Mouse (Mus musculus) ovary, postnatal 10 days (tissue): ENCODE measurements around the gene Gm15319.
"Not testable (repeated sequence)": the region's sequence is repeated elsewhere in the genome, so short reads cannot be mapped to it uniquely, and the experiment has no call there.

Experiments
- DNase-seq: peaks from one replicate; pipeline ENCODE4 v3.0.0; 2022; ENCODE audit warnings: low spot score

Gm15319 gene

DNA sequence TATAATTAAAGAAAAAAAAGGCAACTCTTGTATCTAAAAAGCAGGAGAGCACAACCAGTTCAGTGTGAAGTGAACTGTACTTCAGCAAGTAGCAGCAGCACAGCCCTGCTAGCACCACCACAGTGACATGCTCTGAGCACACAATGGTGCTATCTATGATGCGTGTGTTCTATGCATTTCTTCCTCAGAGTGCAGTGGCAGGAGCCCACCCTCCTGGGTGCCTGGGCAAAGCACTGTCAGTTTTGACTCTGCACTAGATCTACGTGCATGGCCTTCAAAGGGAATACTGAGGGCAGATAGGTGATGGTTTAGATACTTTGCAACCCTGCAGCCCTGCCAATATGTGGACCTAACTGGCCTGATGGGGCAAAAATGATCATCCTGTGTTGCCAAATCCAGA is at the start of gene Gm15319:
Gene Gm15319 (minus strand): TSS at position 101 of the 400 bp plus-strand sequence.
- DNase-seq = not testable (repeated sequence)

DNA sequence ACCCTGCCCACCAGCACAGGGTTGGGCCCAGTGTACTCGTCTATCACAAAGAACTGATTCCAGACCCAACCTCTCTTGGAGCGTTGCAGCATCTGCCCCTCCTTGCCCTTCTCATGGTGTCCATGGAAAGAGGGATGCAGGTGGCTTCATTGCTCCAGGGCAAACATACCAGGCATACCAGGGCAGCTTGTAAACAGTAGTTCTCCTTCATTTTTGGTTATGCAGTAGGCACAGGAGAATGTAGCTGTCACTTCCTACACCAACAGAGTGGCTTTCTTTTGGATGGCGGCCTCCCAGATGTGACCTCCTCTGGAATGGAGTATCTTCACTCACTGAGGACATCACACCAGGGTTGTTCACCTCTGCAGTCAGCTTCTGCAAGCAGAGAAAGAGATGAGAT is 47.3 kb upstream of the Gm15319 start:
- DNase-seq = not testable (repeated sequence)

DNA sequence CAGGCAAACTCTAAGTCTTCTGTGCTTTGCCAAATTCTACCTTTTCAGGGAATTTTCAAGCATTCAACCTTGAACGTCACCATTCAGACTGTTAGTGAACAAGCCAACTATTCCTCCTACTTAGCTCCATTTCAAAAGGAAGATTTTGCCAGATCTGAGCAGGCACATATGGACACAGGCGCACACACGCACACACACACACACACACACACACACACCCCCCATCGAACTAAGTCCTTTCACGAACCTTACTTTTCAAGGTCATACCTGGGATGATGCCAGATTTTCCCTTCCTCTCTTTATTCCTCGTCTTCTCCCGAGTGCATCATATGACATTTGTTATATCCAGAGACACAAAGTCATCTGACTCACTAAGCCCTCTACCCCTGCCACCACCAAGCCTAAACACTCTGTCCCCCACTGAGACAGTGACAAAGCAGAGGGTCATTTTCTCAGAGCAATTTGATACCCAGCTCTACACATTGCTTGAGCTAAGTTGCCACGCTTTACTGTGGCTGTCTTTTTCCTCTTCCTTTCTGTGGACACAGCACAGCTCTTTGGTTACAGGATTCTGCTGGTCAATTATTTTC is 45.5 kb upstream of the Gm15319 start:
- DNase-seq = peak; percentile 22

DNA sequence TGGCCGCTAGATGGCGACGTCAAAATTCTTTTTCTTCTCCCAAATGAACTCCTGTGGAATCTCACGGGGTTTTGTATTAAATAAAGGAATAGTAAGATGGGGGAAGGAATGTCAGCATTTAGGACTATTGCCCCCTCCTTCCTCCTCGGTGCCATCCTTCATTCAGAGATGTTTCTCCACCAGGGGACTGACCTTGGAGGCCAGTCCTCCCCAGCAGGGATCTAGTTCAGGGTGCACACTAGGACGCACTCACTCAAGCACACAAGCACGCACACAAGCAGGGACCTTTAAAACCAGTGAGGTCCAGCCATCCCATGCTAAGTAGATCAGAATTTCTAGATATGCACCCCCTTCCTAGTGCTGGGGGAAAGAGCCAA is 26.3 kb upstream of the Gm15319 start:
- peak; percentile 59 for DNase-seq

DNA sequence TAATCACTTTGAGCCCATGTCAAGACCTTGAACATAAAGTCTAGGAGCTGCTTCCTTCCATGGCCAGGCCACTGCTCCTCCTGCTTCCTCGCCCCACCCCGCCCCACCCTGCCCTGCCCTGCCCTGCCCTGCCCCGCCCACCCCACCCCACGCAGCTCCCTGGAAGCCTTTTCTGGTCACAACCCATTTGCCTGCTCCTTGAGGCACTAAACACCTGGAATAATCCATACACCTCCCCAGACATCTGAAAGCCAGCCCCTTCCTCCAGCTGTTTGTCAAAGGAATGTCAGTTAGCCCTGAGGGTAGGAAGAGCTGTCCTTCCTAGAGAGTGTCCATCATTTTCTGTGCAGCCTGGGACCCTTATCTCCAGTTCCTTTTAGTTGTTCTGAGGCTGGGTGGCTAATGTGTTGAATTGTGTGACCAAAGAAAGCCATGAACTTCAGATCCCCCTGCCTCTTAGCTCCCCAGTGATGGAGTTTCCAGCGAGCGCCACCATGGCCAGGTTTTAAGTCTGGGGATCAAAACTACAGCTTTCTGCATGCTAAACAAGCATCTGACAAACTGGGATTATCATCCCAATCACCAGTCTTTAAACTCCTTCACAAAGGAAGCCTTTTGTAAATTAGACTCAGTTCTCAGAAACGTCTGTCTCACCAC is 25.8 kb upstream of the Gm15319 start:
- peak; percentile 46 for DNase-seq

DNA sequence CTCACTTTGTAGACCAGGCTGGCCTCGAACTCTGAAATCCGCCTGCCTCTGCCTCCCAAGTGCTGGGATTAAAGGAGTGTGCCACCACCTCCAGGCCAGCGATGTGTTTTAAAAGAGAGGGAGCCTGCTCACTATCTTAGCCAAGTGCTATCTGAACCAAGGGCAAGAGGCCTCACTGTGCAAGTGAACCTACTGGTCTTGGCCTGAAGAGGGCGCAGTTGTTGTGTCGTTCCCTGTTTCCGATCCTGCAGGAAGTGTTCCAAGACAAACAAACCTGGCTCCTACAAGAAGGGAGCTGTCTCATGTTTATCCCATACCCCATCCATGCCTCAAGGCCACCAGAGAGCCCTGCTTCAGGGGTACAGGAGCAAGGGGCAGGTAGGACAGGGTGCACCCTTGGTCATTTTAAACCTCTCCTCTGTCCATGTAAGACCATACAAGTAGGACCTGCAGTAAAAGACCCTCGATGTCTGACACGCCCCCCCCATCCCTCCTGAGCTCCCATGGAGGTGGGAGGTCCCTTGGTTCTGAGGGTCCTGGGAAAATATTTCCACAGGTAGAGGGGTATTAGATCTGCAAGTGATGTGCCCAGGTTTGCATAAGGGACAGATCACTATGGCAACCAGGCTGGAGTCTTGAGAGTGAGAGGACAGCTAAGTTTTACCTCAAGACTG is 24.2 kb upstream of the Gm15319 start:
- not testable (repeated sequence) for DNase-seq

DNA sequence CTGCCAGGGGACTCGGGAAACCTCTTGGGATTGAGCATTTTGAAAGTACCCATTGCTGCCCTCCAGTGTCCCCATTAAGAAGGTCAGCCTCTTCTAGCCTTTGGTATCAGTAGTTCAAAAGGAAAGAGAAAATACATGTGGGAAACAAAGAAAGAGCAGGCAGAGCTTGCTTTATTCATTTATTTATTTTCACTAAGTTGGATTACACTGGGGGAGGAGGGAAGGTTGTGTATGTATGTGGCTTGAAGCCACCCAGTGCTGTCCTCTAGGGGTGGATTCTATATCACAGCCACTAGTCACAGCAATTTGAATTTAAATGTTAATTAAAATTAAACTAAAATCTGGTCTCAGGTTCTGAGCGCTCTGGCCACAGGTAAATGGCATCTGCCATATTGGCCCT is 22.0 kb upstream of the Gm15319 start:
- DNase-seq = not testable (repeated sequence)

DNA sequence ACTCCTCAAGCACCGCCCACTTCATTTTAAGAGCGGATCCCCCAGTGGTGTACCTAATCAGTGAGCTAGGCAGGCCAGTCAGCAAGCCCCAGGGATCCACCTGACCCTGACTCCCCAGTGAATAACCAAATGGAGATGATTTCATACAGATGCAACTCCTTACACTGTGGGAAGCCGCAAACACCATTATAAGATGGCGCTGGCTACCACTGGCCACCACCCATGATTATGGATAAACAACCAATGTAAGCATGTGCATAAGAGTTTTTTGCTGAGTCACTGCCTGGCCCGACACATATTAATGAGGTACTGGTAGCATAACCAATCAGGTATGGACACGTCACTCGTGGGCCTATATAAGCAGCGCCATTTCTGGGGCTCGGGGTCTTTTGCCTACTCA is 21.1 kb upstream of the Gm15319 start:
- not testable (repeated sequence) for DNase-seq

DNA sequence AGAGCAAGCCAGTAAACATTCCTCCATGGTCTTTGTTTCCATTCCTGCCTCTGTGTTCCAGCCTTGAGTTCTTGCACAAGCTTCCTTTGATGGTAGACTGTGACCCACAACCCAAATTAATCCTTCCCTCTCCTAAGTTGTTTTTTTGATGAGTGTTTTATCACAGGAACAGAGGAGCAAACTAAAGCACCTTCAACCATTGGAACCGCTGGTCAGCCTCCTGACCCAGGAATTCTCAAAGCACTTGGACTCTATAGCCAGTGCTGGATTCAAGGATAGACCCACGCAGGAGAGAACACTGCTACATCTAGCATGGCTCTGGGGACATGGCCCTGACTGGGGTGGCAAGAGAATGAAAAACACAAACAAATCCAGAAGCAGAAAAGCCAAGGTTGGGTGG is 19.1 kb upstream of the Gm15319 start:
- not testable (repeated sequence) for DNase-seq

DNA sequence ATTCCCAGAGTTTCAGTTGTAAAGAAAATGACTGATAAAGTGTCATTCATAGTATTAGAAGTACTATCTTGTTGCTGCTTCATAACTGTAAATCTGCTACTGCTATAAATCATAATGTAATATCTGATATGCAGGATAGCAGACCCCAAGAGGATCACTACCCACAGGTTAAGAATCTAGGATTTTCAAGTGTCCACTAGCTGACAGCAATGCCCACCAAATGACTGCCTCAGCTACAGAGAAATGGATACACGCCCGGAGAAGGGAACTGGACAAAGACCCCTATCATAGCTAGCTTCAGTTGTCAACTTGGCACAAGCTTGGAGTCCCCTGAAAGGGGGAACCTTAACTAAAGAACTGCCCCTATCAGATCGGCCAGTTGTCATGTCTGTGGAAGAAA is 18.6 kb upstream of the Gm15319 start:
- not testable (repeated sequence) for DNase-seq

DNA sequence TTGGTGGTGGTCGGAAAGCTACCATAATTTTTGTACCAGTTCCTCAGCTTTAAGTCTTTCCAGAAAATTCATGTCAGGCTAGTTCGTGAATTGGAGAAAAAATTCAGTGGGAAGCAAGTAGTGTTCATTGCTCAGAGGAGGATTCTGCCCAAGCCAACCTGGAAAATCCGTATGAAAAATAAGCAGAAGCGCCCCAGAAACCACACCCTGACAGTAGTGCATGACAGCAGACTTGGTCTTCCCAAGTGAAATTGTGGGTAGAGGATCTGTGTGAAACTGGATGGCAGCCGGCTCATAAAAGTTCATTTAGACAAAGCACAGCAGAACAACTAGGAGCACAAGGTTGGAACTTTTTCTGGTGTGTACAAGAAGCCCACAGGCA is 18.2 kb upstream of the Gm15319 start:
- not testable (repeated sequence) for DNase-seq

DNA sequence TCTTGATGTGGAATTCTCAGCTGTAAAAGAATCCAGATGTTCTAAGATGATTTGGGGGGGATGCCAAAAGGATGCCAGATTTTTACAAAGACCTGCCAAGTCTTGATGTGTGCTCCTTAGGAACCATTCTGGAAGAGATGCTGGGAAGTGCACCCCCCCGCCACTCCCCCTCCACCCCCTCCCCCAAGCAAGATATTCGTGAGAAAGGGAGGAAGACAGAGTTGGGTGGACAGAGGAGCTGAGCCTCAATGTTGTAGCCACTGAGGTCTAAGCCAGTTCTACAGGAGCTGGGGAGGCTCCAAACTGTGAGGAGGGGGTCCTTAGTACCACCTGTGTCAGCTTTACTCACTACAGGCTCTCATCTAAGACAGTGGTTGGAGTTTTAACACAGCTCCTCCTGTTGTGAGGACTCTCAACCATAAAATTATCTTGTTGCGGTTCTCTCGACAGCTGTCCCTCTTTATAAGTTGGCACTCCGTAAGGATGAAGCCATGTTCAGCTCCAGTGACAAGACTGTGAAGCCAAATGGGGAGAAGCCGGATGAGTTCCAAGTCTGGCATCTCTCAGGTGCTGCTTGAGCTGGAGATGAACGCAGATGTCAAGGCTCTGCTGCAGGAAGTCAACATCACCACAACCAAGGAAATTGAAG is 17.7 kb upstream of the Gm15319 start:
- not testable (repeated sequence) for DNase-seq

DNA sequence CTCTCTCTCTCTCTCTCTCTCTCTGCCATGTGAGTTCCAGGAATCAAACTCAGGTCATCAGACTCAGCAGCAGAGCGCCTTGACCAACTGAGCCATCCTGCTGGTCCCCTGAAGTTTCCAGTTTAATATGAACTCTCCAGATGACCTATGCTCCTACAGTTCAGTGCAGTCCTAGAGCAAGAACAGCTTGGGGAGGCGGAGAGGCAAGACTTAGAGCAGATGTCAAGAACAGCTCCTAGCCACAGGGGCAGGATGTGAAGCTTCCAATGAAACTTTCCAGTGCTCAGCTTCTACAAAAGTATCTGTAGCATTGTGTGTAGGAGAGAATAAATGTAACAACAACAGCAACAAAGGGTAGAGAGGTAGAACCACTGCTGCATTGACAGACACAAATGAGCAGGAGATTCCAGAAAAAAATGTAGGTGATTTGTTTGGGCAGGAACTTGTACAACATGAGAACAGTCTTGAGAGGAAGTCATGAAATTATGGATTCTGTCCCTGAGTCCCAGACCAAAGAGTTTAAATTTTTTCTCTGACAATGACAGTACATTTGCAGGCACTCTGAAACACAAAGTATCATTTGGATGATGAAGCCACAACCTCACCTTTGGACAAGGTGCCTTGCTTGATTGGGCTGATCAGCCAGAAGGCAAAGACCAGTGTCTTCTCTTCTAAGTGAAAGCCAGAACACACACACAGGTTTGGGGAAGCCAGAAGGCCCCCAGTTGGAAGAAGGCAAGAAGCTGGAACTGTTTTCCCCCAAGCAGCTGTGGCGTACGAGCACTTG is 16.8 kb upstream of the Gm15319 start:
- peak; percentile 17 for DNase-seq

DNA sequence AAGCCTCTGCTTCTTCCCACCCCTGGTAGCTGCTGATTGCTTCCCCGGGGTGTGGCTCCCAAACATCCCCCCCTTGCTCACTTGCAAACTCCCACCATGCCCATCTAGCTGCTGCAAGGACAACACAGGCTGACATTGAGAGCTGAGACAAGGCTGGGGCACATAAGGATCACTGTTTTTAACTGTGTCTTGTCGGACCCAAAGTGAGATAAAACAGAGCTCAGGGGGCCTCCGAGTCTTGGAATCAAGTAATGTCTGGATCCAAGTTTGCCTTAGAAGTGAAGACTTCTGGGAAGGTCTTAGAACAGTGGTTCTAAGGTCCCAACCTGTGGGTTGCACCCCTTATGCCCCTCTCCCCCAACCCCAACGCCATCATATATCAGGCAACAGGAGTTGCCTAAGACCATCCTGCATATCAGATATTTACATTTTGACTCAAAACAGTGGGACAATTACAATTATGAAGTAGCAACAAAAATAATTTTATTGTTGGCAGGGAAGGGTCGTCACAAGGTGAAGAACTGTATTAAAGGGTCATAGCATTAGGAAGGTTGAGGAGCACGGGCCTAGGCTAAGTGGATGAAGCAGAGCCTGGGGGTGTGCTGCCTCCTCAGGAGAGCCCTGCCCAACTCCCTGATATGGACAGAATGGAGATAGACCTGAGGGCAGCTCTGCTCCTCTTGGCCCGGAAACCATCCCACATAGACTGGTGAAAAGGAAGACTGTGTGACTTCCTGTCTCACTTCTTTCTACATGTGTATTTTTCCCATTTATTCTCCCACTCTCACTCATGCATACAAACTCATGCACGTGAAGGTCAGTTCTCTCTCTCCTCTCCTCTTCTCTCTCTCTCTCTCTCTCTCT is 16.0 kb upstream of the Gm15319 start:
- peak; percentile 27 for DNase-seq

DNA sequence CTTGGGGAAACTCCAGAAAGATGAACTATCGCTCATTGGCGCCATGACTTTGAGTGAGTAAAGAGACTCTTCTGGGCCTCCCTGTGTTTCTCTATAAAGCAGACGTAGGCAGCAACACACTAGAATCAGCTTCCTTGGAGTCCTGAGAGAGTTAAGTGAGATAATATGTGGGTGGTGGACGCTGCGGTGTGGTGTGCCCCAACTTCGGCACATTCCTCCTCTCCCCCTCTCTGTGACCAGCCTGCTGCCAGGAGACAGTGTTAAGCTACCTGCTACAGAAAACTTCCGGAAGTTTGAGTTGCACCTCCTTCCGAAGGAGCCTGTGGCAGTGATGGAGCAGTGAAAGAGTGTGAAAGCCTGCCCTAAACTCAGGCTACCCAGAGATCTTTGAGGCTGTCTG is 15.3 kb upstream of the Gm15319 start:
- peak; percentile 47 for DNase-seq

DNA sequence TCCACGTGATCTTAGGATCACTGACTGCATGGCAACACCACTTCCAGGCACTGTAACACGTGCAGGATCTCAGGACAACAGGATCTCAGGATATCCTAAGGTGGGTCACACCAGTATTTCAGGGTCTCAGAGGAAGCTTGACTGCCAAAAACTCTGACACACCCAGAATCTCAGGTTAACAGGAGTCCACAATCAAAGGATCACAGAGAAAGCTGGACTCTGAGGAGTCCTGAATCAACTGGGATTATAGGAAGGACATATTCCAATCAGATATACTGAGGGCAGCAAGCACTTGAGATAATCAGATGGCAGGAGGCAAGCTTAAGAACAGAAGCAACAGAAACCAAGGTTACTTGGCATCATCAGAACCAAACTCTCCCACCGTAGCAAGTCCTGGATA is 12.7 kb upstream of the Gm15319 start:
- DNase-seq = not testable (repeated sequence)

DNA sequence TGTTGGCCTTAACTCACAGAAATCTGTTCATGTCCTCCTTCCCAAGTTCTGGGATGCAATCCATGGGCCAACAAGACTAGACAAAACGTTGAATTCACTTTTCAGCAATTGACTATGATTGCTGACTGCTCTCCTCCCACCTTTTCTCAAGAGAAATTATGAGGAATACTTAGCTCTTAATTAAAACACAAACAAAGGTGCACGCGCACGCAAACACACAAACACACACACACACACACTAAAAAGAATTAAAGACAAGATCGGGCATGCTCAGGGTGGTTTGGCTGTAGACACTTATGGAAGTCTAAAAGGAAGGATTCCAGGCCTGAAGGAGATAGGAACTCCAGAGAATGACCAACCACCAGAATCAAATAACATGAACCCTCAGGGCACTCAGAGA is 6.6 kb downstream of the Gm15319 start:
- not testable (repeated sequence) for DNase-seq

DNA sequence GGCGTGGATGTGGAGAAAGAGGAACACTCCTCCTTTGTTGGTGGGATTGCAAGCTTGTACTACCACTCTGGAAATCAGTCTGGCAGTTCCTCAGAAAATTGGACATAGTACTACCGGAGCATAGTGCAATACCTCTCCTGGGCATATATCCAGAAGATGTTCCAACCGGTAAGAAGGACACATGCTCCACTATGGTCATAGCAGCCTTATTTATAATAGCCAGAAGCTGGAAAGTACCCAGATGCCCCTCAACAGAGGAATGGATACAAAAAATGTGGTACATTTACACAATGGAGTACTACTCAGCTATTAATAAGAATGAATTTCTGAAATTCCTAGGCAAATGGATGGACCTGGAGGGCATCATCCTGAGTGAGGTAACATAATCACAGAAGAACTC is 9.4 kb downstream of the Gm15319 start:
- peak; percentile 10 for DNase-seq

DNA sequence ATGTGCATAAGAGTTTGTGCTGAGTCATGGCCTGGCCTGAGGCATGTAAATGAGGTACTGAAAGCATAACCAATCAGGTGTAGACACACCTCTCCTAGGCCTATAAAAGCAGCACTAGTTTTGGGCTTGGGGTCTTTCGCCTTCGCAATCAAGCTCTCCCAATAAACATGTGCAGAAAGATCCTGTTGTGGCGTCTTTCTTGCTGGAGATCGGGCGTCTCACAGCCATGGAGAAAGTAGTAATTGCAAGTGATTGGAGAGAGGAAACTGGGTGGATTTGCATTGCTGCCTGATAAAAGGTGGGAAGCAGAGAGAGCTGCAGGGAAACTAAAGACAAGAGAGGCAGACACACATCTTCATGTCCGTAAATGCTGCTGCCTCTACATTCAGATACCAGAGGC is 60.3 kb downstream of the Gm15319 start:
- DNase-seq = not testable (repeated sequence)

DNA sequence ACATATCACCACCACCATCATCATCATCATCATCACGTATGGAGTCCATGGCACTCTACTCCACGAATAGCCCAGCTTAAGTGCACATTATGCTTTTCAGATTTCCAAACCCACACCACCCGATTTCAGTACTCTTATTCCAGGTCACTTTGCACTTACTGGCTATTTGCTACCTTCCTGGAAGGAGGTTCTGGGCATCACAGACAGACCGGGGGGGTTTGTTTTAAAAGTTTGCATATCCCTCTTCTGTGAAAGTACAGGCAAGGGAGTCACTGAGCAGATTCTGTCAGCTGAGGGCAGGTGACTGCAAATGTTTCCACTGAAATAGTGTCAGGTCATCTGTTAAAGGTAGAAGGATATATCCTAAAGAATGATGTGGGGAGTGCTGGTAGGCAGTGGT is 63.0 kb downstream of the Gm15319 start:
- not testable (repeated sequence) for DNase-seq

DNA sequence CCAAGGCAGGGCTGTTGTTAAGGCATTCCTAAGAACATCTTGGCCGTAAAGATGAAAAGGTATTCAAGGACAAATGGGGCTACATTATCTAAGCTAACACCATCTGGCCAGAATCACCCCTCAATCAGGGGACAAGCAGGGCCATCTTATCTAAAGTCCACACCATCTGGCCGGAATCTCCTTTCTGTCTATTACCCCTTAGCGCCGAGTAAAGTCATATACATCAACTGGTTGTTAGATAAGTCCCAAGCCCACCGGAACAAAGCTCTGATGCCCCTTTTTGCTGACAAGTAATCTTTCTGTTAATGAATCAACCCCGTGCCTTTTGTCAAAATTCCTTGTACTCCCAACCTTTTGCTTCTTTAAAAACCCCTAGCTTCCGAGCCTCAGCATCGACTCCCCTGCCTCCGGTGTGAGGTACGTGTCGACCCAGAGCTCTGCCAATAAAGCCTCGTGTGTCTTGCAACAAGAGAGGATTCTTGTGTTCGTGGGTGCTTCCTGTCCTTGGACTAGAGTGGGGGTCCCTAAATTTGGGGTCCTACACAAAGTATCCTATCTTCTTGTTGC is 65.0 kb downstream of the Gm15319 start:
- not testable (repeated sequence) for DNase-seq
